Mouse (Mus musculus) cerebellum, adult 9-11 months (tissue): ENCODE measurements around the gene Tmem39a.
A peak's percentile ranks its signal among the peaks of the same experiment; 100 is the strongest.

ENCODE experiments used
- DNase-seq: peaks from one replicate; pipeline ENCODE4 v3.0.0; 2022

Tmem39a gene

GRCm38 (mm10) chr16:38591506-38591905 is 33.0 kb downstream of the Tmem39a start:
- no peak for DNase-seq

DNA sequence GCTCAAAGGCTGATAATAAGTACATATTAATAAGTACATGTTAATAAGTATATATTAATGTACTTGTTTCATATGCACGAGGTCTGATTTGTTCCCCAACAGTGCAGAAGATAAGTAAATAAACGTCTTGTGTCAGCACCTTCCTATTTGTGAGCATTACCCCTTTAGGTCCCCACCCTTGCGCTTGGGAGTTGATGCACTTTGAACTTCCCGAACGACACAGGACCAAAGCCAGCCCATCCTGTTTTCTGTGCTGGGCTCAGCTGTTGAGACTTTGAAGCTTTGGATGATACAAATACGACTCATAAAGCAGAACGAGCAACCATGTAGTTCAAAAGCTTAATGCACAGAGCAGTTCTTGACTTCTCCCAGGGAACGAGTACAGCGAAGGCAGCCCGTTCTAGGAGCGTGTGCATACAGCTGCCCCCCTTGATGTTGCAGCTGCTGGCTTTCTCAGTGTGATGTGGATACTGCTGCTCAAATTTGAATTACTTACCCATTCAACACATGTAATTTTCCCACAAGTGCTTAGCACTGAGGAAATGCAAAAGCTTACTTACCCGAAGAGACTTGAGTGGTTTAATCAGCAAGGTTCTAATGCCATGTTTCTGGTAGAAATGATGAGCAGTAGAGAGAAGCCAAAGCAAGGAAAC is 33.7 kb downstream of the Tmem39a start:
- DNase-seq = no peak

- no peak for DNase-seq
Observed at GRCm38 (mm10) chr16:38592946-38593345, 34.4 kb downstream of the Tmem39a start.

- no peak for DNase-seq
Observed at GRCm38 (mm10) chr16:38594435-38594834, 35.9 kb downstream of the Tmem39a start.

DNA sequence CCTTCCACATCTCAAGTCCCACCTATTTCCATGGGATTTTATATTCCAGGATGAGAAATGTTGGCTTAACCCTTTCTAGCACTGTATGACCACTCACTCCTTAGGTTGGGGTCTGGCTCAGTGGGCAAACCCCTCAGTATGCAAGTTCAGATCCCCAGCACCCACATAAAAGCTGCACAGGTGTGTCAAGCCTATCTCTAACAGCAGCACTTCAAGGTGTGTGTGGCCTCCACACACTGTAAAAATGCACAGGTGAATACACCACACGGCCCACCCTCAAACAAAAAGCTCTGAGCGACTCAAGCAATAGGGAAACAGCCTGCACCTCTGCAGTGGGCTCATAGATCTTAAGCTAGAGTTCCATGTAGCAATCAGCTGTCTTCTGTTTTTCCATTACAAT is 37.6 kb downstream of the Tmem39a start:
- no peak for DNase-seq

DNA sequence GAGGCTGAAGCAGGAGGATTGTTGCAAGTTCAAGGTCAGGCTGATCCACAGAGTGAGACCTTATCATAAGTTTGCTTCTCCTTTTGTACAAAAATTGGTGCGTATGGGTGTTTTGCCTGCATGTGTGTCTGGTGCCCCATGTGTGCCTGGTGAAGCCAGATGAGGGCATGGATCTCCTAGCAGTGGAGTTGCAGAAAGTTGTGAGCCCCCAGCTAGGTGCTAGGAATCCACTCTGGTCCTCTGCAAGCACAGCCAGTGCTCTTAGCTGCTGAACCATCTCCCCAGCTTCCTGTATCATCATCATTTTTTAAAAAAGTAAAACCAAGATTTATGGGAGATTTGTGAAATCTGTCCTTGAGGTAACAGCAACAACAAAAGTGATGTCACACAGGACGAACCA is 38.2 kb downstream of the Tmem39a start:
- DNase-seq = no peak

DNA sequence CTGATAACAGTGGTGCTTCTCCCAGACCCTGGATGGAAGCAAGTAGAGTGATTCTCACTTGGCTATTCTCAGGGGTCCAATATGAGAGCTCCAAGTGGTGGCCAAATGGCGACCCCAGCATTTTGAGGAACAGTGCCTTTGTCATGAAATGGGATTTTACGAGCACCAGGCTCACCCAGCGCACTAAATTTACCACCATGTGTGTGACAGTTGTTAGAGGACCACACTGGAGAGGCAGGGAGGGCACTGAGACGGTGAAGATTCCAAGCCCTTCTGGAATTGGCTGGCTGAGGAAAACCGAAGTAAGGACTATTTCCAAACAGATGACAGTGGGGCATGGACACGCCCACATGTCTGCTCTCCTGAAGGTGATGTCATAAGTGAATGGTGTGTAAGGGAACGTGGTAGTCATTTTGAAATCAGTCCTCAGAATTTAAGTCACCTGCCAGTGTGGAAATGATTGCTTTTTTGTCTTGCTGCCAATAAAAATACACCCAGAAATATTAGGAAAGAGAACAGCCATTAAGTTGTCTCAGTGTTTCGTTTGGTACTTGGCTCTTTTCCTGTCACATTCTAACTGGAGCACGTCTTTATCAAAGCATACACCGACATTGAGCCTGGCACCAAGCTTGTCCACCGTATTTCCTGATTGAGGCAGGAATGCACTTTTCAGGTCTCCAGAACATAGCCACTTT is 40.6 kb downstream of the Tmem39a start:
- DNase-seq = no peak

DNA sequence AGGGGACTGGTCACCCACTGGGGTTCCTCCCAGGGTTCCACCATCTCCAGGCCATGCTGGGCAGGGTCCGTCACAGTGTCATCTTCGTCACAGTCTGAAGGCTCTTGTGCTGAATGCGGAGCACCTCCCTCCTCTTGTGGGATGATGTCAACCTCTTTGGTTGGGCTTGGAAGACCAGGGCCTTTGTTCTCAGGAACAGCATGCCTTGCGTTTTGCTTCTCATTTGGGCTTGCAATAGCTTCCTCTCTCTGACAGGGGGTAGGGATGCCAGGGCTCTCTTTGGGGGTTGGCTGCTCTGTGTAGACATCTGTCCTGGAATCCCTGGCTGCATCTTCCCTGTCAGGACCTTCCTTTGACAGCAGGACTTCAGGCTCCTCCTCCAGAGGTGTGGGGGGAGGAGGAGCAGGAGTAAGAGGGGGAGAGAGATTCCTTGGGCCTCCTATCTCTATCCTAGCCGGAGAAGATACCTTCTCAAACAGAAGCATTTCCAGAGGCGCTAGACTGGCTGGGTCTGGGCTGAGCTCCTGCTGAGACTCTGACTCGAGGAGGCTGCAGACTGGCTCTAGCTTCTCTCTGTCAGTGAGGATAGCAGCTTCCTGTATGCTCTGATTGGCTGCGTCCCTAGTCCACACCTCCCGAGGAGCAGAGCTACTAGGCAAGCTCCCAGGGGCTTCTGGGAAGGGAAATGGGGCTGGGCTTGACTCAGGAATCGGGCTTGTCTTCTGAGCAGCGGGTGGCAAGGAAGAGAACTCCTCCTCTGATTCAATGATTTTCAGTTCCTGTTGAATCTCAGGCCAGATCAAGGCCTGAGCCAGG is 44.7 kb downstream of the Tmem39a start:
- DNase-seq = peak; percentile 36

DNA sequence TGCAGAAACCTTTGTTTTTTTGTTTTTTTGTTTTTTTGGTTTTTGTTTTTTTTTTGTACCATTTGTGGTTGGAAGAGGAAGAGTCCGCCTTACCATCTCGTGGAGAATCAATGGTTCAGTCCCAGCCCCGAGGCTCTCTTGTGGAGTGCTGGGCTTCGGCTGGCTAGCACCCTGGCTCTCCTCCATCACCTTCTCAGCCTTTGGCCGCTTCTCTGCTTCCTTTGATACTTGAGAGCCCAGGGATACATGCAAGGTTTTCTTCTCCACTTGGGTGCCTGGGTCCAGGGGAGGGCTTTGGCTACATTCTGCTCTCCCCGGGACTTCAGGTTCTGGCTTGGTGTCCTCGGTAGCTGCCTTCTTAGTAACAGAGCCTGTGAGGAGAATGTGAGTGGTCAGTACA is 48.0 kb downstream of the Tmem39a start:
- DNase-seq = no peak

GRCm38 (mm10) chr16:38608687-38609086 is 50.2 kb downstream of the Tmem39a start:
- DNase-seq = no peak

DNA sequence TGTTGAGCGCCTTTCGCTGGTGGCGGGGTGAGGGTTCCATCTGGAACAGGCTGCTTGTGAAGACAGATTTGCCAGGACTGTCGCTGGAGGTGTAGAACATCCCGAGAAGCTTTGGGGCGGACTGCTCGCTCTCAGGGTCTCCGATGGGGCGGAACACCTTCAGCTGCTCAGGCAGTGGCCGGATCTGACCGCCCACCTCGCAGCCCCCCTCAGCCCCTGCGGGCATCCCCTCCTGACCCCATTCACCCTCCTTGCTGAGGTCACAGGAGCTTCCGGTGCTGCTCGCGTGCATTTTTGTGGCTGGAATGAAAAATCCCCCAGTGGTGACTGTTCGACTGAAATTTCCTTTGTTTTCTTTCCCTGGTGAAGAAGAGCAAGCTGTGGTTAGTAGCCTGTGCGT is 50.6 kb downstream of the Tmem39a start:
- no peak for DNase-seq

DNA sequence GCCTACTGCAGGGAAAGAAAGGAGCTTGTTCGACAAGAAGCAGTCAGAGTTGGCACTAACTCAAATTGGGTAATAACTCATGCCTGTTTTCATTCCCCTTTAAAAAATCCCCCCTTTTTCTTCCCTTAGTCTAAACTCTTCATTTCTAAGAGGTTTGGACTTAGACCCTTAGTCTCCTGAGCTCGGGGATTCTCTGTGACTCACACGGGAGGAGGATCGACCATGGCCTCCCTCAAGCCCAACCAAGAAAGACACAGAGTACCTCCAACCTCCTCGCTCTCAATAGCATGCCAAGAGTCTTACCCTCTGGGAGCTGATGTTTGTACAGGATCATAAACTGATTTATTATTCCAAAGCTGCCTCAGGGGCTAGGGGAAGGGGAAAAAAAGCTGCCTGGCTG is 54.1 kb downstream of the Tmem39a start:
- DNase-seq = no peak

- no peak for DNase-seq
Observed at GRCm38 (mm10) chr16:38613646-38614045, 55.1 kb downstream of the Tmem39a start.

DNA sequence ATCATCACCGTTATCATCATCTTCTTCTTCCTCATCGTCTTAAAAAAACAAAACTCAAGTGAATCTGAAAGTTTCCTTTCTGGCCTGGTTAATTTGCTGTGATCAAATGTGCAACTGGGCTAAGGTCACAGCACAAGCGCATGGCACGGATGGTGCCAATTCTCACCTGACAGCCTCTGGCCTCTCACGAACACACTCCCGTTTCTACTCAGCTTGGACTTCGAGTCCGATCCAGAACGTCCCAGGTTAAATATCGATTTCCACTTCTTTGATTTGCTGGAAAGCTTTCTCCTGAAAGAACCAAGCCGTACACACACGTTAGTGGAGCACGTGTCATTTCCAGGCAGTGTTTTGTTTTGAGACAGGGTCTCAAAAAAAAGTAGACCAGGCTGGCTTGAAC is 59.5 kb downstream of the Tmem39a start:
- no peak for DNase-seq

- DNase-seq = peak; percentile 30
Observed at GRCm38 (mm10) chr16:38619054-38619453, 60.6 kb downstream of the Tmem39a start.

GRCm38 (mm10) chr16:38620696-38621450 is 62.4 kb downstream of the Tmem39a start:
- DNase-seq = no peak

GRCm38 (mm10) chr16:38622283-38622682 is 63.8 kb downstream of the Tmem39a start:
- DNase-seq = no peak

GRCm38 (mm10) chr16:38624303-38624702 is 65.8 kb downstream of the Tmem39a start:
- DNase-seq = no peak

DNA sequence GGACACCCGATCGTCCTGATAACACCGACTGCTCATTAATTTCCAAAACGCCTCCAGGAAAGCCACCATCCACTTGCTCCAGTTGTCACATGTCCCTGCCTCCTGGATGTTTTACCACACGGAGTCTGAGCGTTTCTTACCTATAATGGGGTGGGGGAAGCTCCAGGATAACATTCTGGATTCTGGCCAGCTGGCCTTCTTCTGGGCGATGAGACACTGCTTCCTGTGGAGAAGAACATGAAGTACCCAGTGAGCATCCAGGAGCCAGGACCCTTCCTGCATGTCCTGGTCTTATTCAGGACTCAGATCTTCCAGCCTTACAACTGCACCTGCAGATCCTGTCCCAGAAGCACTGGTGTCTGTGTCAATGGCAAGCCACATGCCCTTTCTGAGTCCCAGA is 66.9 kb downstream of the Tmem39a start:
- DNase-seq = no peak

- no peak for DNase-seq
Observed at GRCm38 (mm10) chr16:38625811-38626369, 67.4 kb downstream of the Tmem39a start.

- no peak for DNase-seq
Observed at GRCm38 (mm10) chr16:38632147-38632546, 73.6 kb downstream of the Tmem39a start.

DNA sequence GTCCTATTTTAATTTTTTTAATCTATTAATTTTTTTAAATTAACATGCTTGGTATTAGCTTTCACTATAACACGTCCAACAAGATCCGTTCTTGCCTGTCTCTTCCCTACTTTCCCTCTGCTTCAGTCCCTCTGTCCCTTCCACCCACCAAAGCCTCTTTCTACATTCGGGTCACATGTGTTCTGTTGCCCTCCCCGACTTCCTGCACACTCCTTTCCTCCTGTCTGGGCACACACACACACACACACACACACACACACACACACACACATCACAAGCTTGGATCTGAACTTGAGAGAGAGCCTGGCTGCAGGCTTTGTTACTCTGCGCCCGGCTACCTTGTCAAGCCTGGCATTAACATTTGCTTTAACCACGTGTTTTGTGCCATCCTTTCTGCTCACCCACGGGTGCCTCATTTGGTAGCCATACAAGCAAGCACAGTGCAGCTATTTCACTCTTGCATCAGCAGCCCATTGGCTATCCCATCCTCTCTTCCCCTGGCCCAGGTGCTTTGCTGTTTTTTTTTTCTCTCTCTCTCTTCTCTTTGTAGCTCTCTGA is 77.4 kb downstream of the Tmem39a start:
- DNase-seq = no peak

- no peak for DNase-seq
Observed at GRCm38 (mm10) chr16:38636682-38637081, 78.2 kb downstream of the Tmem39a start.
